Mouse (Mus musculus): ENCODE measurements at regions not wholly inside any gene's neighbourhood (a gene's known extent, or its start where the extent isn't known, plus 50 kb on each side); places are given as distances from the start of the nearest gene placed in this dataset.

- H3K27ac ChIP-seq (replicated peaks) = no peak overlapping the region
- WGBS = 76% methylated on average over 5 of the region's 5 CpGs
- DNase-seq (ENCODE audit: low spot score) (no peak), ATAC-seq (ENCODE audit: low FRiP score, low TSS enrichment) (no peak)
- no peak overlapping the region for H3K4me2 ChIP-seq (replicated peaks; ENCODE audit: low read depth)
- H3K9ac ChIP-seq (ENCODE audit: low read length) = no peak overlapping the region
- H3K36me3 ChIP-seq (ENCODE audit: control insufficient read depth, insufficient read depth, low read length) = no peaks in the 10 kb centered on the region
- H3K27me3 ChIP-seq (ENCODE audit: control insufficient read depth, insufficient read depth, low read length) = no peaks in the 10 kb centered on the region
- H3K9me3 ChIP-seq (ENCODE audit: control insufficient read depth, low read length) = no peaks in the 10 kb centered on the region
- no peak for TF ChIP-seq CTCF (IDR thresholded peaks at IDR 0.05; ENCODE audit: low read depth)
- TF ChIP-seq EP300 (optimal IDR thresholded peaks at IDR 0.05) = no peak
- no peak overlapping the region for H3K4me3 ChIP-seq (ENCODE audit: low read depth, low read length)
- H3K4me1 ChIP-seq (replicated peaks; ENCODE audit: control insufficient read depth, insufficient read depth) = no peaks in the 10 kb centered on the region
Observed at GRCm38 (mm10) chr5:51233271-51234003, 334.1 kb downstream of the Ppargc1a start.

DNA sequence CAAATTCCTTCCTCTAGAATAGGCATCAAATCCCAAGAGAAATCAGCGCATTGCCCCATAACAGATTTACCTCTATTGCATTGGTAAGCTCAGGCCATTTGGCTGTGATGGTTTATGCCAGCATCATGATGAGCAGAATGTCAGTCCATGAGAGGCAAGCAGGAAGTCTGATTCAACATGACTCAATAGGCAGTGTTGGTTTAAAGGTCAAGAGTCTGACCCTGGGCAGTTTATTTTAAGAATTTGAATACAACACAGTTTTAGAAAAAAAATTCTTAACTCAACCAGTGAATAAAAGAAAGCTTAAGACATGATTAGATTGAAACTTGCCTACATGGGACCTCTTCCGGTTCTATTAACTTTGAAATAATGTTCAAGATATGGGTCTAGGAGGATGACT is 337.7 kb downstream of the Ppargc1a start:
- Histone ChIP-seq H3K36me3 (ENCODE audit: control insufficient read depth, insufficient read depth, low read length) (no peaks in the 10 kb centered on the region), H3K9me3 (ENCODE audit: control insufficient read depth, low read length) (no peaks in the 10 kb centered on the region), H3K4me3 (ENCODE audit: low read depth, low read length) (no peak overlapping the region), H3K27ac (replicated peaks) (no peak overlapping the region), H3K27me3 (ENCODE audit: control insufficient read depth, insufficient read depth, low read length) (no peaks in the 10 kb centered on the region), H3K4me2 (replicated peaks; ENCODE audit: low read depth) (no peak overlapping the region), H3K9ac (ENCODE audit: low read length) (no peak overlapping the region), H3K4me1 (replicated peaks; ENCODE audit: control insufficient read depth, insufficient read depth) (no peaks in the 10 kb centered on the region)
- 95% methylated on average over 2 of the region's 2 CpGs for WGBS
- TF ChIP-seq CTCF (IDR thresholded peaks at IDR 0.05; ENCODE audit: low read depth) (no peak), EP300 (optimal IDR thresholded peaks at IDR 0.05) (no peak)
- ATAC-seq (ENCODE audit: low FRiP score, low TSS enrichment) (no peak), DNase-seq (ENCODE audit: low spot score) (no peak)

GRCm38 (mm10) chr5:51227996-51228395 is 339.5 kb downstream of the Ppargc1a start:
- no peak overlapping the region for H3K4me2 ChIP-seq (replicated peaks; ENCODE audit: low read depth)
- no peak for ATAC-seq (ENCODE audit: low FRiP score, low TSS enrichment)

DNA sequence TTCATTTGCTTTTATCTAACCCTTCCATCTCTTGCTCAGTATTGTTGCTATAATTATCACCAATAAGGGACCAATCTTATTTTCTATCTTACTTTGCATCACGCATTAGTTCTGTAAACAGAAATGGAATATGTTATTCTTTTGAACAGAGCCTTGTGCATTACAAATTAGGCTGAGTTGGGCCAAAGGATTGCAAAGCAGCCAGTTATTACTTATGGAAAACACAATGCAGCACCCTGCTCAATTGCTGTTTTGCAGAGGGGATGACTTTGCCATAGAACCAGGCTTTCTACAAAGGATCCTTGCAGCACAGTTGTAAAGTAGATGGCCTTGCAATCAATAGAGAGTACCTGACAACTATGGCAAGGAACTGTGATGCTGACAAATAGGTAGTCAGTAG is 364.3 kb downstream of the Ppargc1a start:
- DNase-seq (ENCODE audit: low spot score) (no peak), ATAC-seq (ENCODE audit: low FRiP score, low TSS enrichment) (no peak)
- no peak overlapping the region for H3K27ac ChIP-seq (replicated peaks)
- 76% methylated on average over 1 of the region's 1 CpGs for WGBS
- no peaks in the 10 kb centered on the region for H3K36me3 ChIP-seq (ENCODE audit: control insufficient read depth, insufficient read depth, low read length)
- TF ChIP-seq EP300 (optimal IDR thresholded peaks at IDR 0.05) (no peak), CTCF (IDR thresholded peaks at IDR 0.05; ENCODE audit: low read depth) (no peak)
- H3K9ac ChIP-seq (ENCODE audit: low read length) = no peak overlapping the region
- H3K4me3 ChIP-seq (ENCODE audit: low read depth, low read length) = no peak overlapping the region
- H3K4me2 ChIP-seq (replicated peaks; ENCODE audit: low read depth) = no peak overlapping the region
- H3K4me1 ChIP-seq (replicated peaks; ENCODE audit: control insufficient read depth, insufficient read depth) = no peaks in the 10 kb centered on the region
- H3K27me3 ChIP-seq (ENCODE audit: control insufficient read depth, insufficient read depth, low read length) = no peaks in the 10 kb centered on the region
- H3K9me3 ChIP-seq (ENCODE audit: control insufficient read depth, low read length) = no peaks in the 10 kb centered on the region

More at GRCm38 (mm10) chr5:51227996-51228395, 339.5 kb downstream of the Ppargc1a start:
- no peak for DNase-seq (ENCODE audit: low spot score)
- Histone ChIP-seq H3K9ac (ENCODE audit: low read length) (no peak overlapping the region), H3K9me3 (ENCODE audit: control insufficient read depth, low read length) (no peaks in the 10 kb centered on the region), H3K4me3 (ENCODE audit: low read depth, low read length) (no peak overlapping the region), H3K27me3 (ENCODE audit: control insufficient read depth, insufficient read depth, low read length) (no peaks in the 10 kb centered on the region), H3K36me3 (ENCODE audit: control insufficient read depth, insufficient read depth, low read length) (no peaks in the 10 kb centered on the region), H3K4me1 (replicated peaks; ENCODE audit: control insufficient read depth, insufficient read depth) (no peaks in the 10 kb centered on the region), H3K27ac (replicated peaks) (no peak overlapping the region)
- WGBS = 73% methylated on average over 3 of the region's 3 CpGs
- TF ChIP-seq EP300 (optimal IDR thresholded peaks at IDR 0.05) (no peak), CTCF (IDR thresholded peaks at IDR 0.05; ENCODE audit: low read depth) (no peak)

GRCm38 (mm10) chr5:51202525-51203215 is 364.9 kb downstream of the Ppargc1a start:
- WGBS = 77% methylated on average over 4 of the region's 4 CpGs
- DNase-seq (ENCODE audit: low spot score) (no peak), ATAC-seq (ENCODE audit: low FRiP score, low TSS enrichment) (no peak)
- TF ChIP-seq CTCF (IDR thresholded peaks at IDR 0.05; ENCODE audit: low read depth) (no peak), EP300 (optimal IDR thresholded peaks at IDR 0.05) (no peak)
- Histone ChIP-seq H3K27me3 (ENCODE audit: control insufficient read depth, insufficient read depth, low read length) (no peaks in the 10 kb centered on the region), H3K4me3 (ENCODE audit: low read depth, low read length) (no peak overlapping the region), H3K4me2 (replicated peaks; ENCODE audit: low read depth) (no peak overlapping the region), H3K9me3 (ENCODE audit: control insufficient read depth, low read length) (no peaks in the 10 kb centered on the region), H3K9ac (ENCODE audit: low read length) (no peak overlapping the region), H3K36me3 (ENCODE audit: control insufficient read depth, insufficient read depth, low read length) (no peaks in the 10 kb centered on the region), H3K27ac (replicated peaks) (no peak overlapping the region), H3K4me1 (replicated peaks; ENCODE audit: control insufficient read depth, insufficient read depth) (no peaks in the 10 kb centered on the region)

Measured in stomach, postnatal 0 days (tissue).